Mouse (Mus musculus): Measurements from ENCODE around the gene Pced1a.

Pced1a gene

GRCm38 (mm10) chr2:130424126-130424853 is at the start of gene Pced1a, which contains the start of gene Vps16:
TSS of gene Pced1a (minus strand) at chr2:130424701.
TSS of gene Vps16 (plus strand) at chr2:130424339.
- peak; percentile 91 for DNase-seq (ENCODE audit: low spot score in 2 of 2)

GRCm38 (mm10) chr2:130472908-130473510 is 48.5 kb upstream of the Pced1a start:
- DNase-seq (ENCODE audit: low spot score in 2 of 2): no peak

GRCm38 (mm10) chr2:130469935-130470334 is 45.4 kb upstream of the Pced1a start:
- no peak for DNase-seq (ENCODE audit: low spot score in 2 of 2)

- no peak for DNase-seq (ENCODE audit: low spot score in 2 of 2)
Observed at GRCm38 (mm10) chr2:130469366-130469765, 44.9 kb upstream of the Pced1a start.

GRCm38 (mm10) chr2:130466438-130466837 is 41.9 kb upstream of the Pced1a start:
- no peak for DNase-seq (ENCODE audit: low spot score in 2 of 2)

GRCm38 (mm10) chr2:130461287-130462071 is 37.0 kb upstream of the Pced1a start:
- no peak for DNase-seq (ENCODE audit: low spot score in 2 of 2)

GRCm38 (mm10) chr2:130459576-130459975 is 35.1 kb upstream of the Pced1a start:
- no peak for DNase-seq (ENCODE audit: low spot score in 2 of 2)

GRCm38 (mm10) chr2:130457871-130458270 is 33.4 kb upstream of the Pced1a start:
- no peak for DNase-seq (ENCODE audit: low spot score in 2 of 2)

GRCm38 (mm10) chr2:130454748-130455370 is 30.4 kb upstream of the Pced1a start:
- no peak for DNase-seq (ENCODE audit: low spot score in 2 of 2)

- no peak for DNase-seq (ENCODE audit: low spot score in 2 of 2)
Observed at GRCm38 (mm10) chr2:130453421-130453820, 28.9 kb upstream of the Pced1a start.

GRCm38 (mm10) chr2:130452266-130452665 is 27.8 kb upstream of the Pced1a start:
- no peak for DNase-seq (ENCODE audit: low spot score in 2 of 2)

GRCm38 (mm10) chr2:130451727-130452090 is 27.2 kb upstream of the Pced1a start:
- no peak for DNase-seq (ENCODE audit: low spot score in 2 of 2)

- no peak for DNase-seq (ENCODE audit: low spot score in 2 of 2)
Observed at GRCm38 (mm10) chr2:130451086-130451726, 26.7 kb upstream of the Pced1a start.

GRCm38 (mm10) chr2:130450434-130450796 is 25.9 kb upstream of the Pced1a start:
- DNase-seq (ENCODE audit: low spot score in 2 of 2): no peak

GRCm38 (mm10) chr2:130449794-130450433 is 25.4 kb upstream of the Pced1a start, which contains the start of gene Ptpra:
TSS of gene Ptpra (plus strand) at chr2:130450278.
- peak; percentile 78 to 83 for DNase-seq (ENCODE audit: low spot score in 2 of 2)

- no peak for DNase-seq (ENCODE audit: low spot score in 2 of 2)
Observed at GRCm38 (mm10) chr2:130449021-130449793, 24.7 kb upstream of the Pced1a start.

- DNase-seq (ENCODE audit: low spot score in 2 of 2): no peak
Observed at GRCm38 (mm10) chr2:130448449-130448848, 23.9 kb upstream of the Pced1a start.

GRCm38 (mm10) chr2:130442162-130442561 is 17.7 kb upstream of the Pced1a start:
- DNase-seq (ENCODE audit: low spot score in 2 of 2): no peak

GRCm38 (mm10) chr2:130439840-130440480 is 15.5 kb upstream of the Pced1a start:
- DNase-seq (ENCODE audit: low spot score in 2 of 2): no peak

GRCm38 (mm10) chr2:130438861-130439260 is 14.4 kb upstream of the Pced1a start:
- DNase-seq (ENCODE audit: low spot score in 2 of 2): no peak

Data from natural killer cell, adult 2 months (primary cell).